ENCODE assay signal across 12 mouse cellular contexts in the genomic region with DNA sequence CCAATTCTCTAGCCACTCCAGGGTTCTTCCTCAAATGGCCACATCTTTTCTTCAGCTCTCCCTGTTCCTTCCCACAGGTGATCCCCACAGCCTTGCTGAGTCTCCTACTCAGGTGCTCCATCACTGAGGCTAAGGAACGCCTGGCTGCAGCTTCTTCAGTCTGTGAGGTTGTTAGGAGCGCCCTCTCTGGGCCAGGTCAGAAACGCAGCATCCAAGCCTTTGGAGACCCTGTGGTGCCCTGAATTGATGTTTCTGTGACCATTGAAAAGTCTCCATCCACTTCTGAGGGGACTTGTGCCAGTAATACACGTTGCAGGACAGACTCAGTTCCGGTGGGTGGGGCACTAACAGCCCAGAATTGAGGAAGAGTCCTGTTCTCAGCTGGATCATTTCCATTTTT. TPM values are rescaled to one million over a fixed set of nuclear protein-coding genes. Genes with fewer than 3 reads are reported as not detected.
A peak's percentile ranks its signal among the peaks of the same experiment; 100 is the strongest.
DNase-seq lines count a peak whose midpoint lies in the region; ATAC-seq and TF ChIP-seq lines count a peak whose summit lies in the region.
"Had no signal": no experiment of that assay in that cellular context is flagged by ENCODE, and none has a peak within 500 bp of the region (broad histone marks: within the 10 kb centered on the region; RNA-seq: fewer than 3 reads in every experiment).

No protein-coding gene starts in this region.

- no peaks in the 10 kb centered on the region for H3K9me3 ChIP-seq in hindbrain, embryonic 10.5 days
- H3K9me3 ChIP-seq in hindbrain, embryonic 14.5 days (ENCODE audit: control insufficient read depth, low read length): no peaks in the 10 kb centered on the region
- no peaks in the 10 kb centered on the region for H3K9me3 ChIP-seq in liver, postnatal 0 days (ENCODE audit: low read length)
- no peaks in the 10 kb centered on the region for H3K9me3 ChIP-seq in neural tube, embryonic 15.5 days (replicated peaks)
- no peaks in the 10 kb centered on the region for H3K9me3 ChIP-seq in forebrain, embryonic 10.5 days
- H3K9me3 ChIP-seq: heart, embryonic 13.5 days had no signal

- no peak for ATAC-seq in hindbrain, embryonic 14.5 days (ENCODE audit: low FRiP score)
- ATAC-seq in liver, postnatal 0 days: no peak
- no peak for ATAC-seq in neural tube, embryonic 15.5 days (ENCODE audit: low FRiP score)
- ATAC-seq in megakaryocyte, adult 5-6 weeks (ENCODE audit: poor library complexity, severe bottlenecking): no peak

- no peak overlapping the region for H3K27ac ChIP-seq in hindbrain, embryonic 10.5 days
- H3K27ac ChIP-seq in hindbrain, embryonic 14.5 days: no peak overlapping the region
- H3K27ac ChIP-seq in liver, postnatal 0 days (ENCODE audit: low read depth): no peak overlapping the region
- H3K27ac ChIP-seq in neural tube, embryonic 15.5 days (replicated peaks): no peak overlapping the region
- no peak overlapping the region for H3K27ac ChIP-seq in forebrain, embryonic 10.5 days
- H3K27ac ChIP-seq: embryonic facial prominence, embryonic 13.5 days; heart, embryonic 13.5 days had no signal

- H3K4me3 ChIP-seq in hindbrain, embryonic 10.5 days: no peak overlapping the region
- no peak overlapping the region for H3K4me3 ChIP-seq in hindbrain, embryonic 14.5 days (replicated peaks; ENCODE audit: low read length)
- no peak overlapping the region for H3K4me3 ChIP-seq in liver, postnatal 0 days (ENCODE audit: low read depth, low read length)
- H3K4me3 ChIP-seq in neural tube, embryonic 15.5 days (replicated peaks): no peak overlapping the region
- H3K4me3 ChIP-seq in forebrain, embryonic 10.5 days: no peak overlapping the region
- H3K4me3 ChIP-seq: embryonic facial prominence, embryonic 13.5 days; heart, embryonic 13.5 days; myocyte had no signal

- H3K9ac ChIP-seq in hindbrain, embryonic 14.5 days: no peak overlapping the region
- H3K9ac ChIP-seq in liver, postnatal 0 days (replicated peaks): no peak overlapping the region
- no peak overlapping the region for H3K9ac ChIP-seq in neural tube, embryonic 15.5 days (replicated peaks)
- H3K9ac ChIP-seq: embryonic facial prominence, embryonic 13.5 days; heart, embryonic 13.5 days had no signal

- no peak overlapping the region for H3K4me2 ChIP-seq in hindbrain, embryonic 14.5 days (replicated peaks)
- H3K4me2 ChIP-seq in liver, postnatal 0 days (ENCODE audit: low read depth, low read length): no peak overlapping the region
- no peak overlapping the region for H3K4me2 ChIP-seq in neural tube, embryonic 15.5 days
- H3K4me2 ChIP-seq: embryonic facial prominence, embryonic 13.5 days; heart, embryonic 13.5 days had no signal

- H3K4me1 ChIP-seq in hindbrain, embryonic 10.5 days (replicated peaks): no peaks in the 10 kb centered on the region
- H3K4me1 ChIP-seq in hindbrain, embryonic 14.5 days (replicated peaks; ENCODE audit: control insufficient read depth, insufficient read depth, low read length): no peaks in the 10 kb centered on the region
- no peaks in the 10 kb centered on the region for H3K4me1 ChIP-seq in liver, postnatal 0 days (ENCODE audit: insufficient read depth)
- H3K4me1 ChIP-seq in neural tube, embryonic 15.5 days: no peaks in the 10 kb centered on the region
- H3K4me1 ChIP-seq in forebrain, embryonic 10.5 days: no peaks in the 10 kb centered on the region
- H3K4me1 ChIP-seq: embryonic facial prominence, embryonic 13.5 days had no signal

- TF ChIP-seq EP300 in liver, postnatal 0 days (IDR thresholded peaks at IDR 0.05; ENCODE audit: low read depth): no peak

- peak; percentile 9 for DNase-seq in hindbrain, embryonic 10.5 days (ENCODE audit: low spot score)
- no peak for DNase-seq in hindbrain, embryonic 14.5 days (ENCODE audit: low spot score)
- DNase-seq in 416B (ENCODE audit: low read depth) (peak; percentile 24), R1 (ENCODE audit: low read depth, low spot score) (peak; percentile 62)
- peak; percentile 20 for DNase-seq in liver, postnatal 0 days
- DNase-seq in forebrain, embryonic 10.5 days (ENCODE audit: extremely low spot score, low spot score): no peak

- WGBS in hindbrain, embryonic 10.5 days: 16% methylated on average over 5 of the region's 5 CpGs
- WGBS in hindbrain, embryonic 14.5 days: 16% methylated on average over 5 of the region's 5 CpGs
- 19% methylated on average over 5 of the region's 5 CpGs for WGBS in liver, postnatal 0 days (ENCODE audit: insufficient replicate concordance)
- 18% methylated on average over 5 of the region's 5 CpGs for WGBS in neural tube, embryonic 15.5 days
- WGBS in forebrain, embryonic 10.5 days: 14% methylated on average over 5 of the region's 5 CpGs

- TF ChIP-seq CTCF in liver, postnatal 0 days (IDR thresholded peaks at IDR 0.05; ENCODE audit: low read depth): peak; percentile 39; the same call in 1 of the 2 replicates

- H3K27me3 ChIP-seq in hindbrain, embryonic 10.5 days (ENCODE audit: insufficient read depth, poor library complexity, severe bottlenecking): no peaks in the 10 kb centered on the region
- no peaks in the 10 kb centered on the region for H3K27me3 ChIP-seq in hindbrain, embryonic 14.5 days (ENCODE audit: control insufficient read depth, insufficient read depth, low read length)
- H3K27me3 ChIP-seq in liver, postnatal 0 days (ENCODE audit: insufficient read depth, low read length): no peaks in the 10 kb centered on the region
- no peaks in the 10 kb centered on the region for H3K27me3 ChIP-seq in neural tube, embryonic 15.5 days (replicated peaks)
- H3K27me3 ChIP-seq in forebrain, embryonic 10.5 days (ENCODE audit: poor library complexity, severe bottlenecking): no peaks in the 10 kb centered on the region
- H3K27me3 ChIP-seq: embryonic facial prominence, embryonic 13.5 days had no signal

- no peaks in the 10 kb centered on the region for H3K36me3 ChIP-seq in hindbrain, embryonic 10.5 days
- H3K36me3 ChIP-seq in hindbrain, embryonic 14.5 days (replicated peaks; ENCODE audit: control insufficient read depth, insufficient read depth): no peaks in the 10 kb centered on the region
- no peaks in the 10 kb centered on the region for H3K36me3 ChIP-seq in liver, postnatal 0 days (replicated peaks; ENCODE audit: insufficient read depth, low read length)
- no peaks in the 10 kb centered on the region for H3K36me3 ChIP-seq in neural tube, embryonic 15.5 days
- no peaks in the 10 kb centered on the region for H3K36me3 ChIP-seq in forebrain, embryonic 10.5 days (replicated peaks)
- H3K36me3 ChIP-seq: embryonic facial prominence, embryonic 13.5 days; heart, embryonic 13.5 days had no signal

RNA-seq across cellular contexts. Expression of gene Gckr, which starts 29.6 kb away (rescaled TPM):
- 0.14 TPM in 1 of 2 replicates, not detected in the other for polyA plus RNA-seq in hindbrain, embryonic 10.5 days (2016; fragmentation: Nextera tagmentation; extraction: Ambion mirVana)
- polyA plus RNA-seq in hindbrain, embryonic 14.5 days (2014; fragmentation: Nextera tagmentation; extraction: Ambion mirVana): 0.29 TPM in 1 of 2 replicates, not detected in the other
- polyA plus RNA-seq in liver, postnatal 0 days (2015; fragmentation: Nextera tagmentation; extraction: Ambion mirVana): 53.7 and 63.1 TPM in 2 replicates
- 0.10 and 0.24 TPM in 2 replicates for polyA plus RNA-seq in neural tube, embryonic 15.5 days (2015; fragmentation: Nextera tagmentation; extraction: Ambion mirVana)
- polyA plus RNA-seq in forebrain, embryonic 10.5 days (2016; fragmentation: Nextera tagmentation; extraction: Ambion mirVana): 0.30 and 0.37 TPM in 2 replicates
- total RNA-seq in megakaryocyte, adult 5-6 weeks (2015): not detected in 2 replicates
- total RNA-seq in megakaryocyte, adult 5-6 weeks (2017): not detected in 2 replicates
- total RNA-seq: left cerebral cortex, postnatal 25 days had no signal

RNA-seq across cellular contexts. Expression of gene Fndc4, which starts 31.0 kb away (rescaled TPM):
- 47.3 and 55.6 TPM in 2 replicates for polyA plus RNA-seq in hindbrain, embryonic 10.5 days (2016; fragmentation: Nextera tagmentation; extraction: Ambion mirVana)
- polyA plus RNA-seq in hindbrain, embryonic 14.5 days (2014; fragmentation: Nextera tagmentation; extraction: Ambion mirVana): 98.1 and 115 TPM in 2 replicates
- polyA plus RNA-seq in liver, postnatal 0 days (2015; fragmentation: Nextera tagmentation; extraction: Ambion mirVana): 4.4 and 5.4 TPM in 2 replicates
- 102 and 129 TPM in 2 replicates for polyA plus RNA-seq in neural tube, embryonic 15.5 days (2015; fragmentation: Nextera tagmentation; extraction: Ambion mirVana)
- polyA plus RNA-seq in forebrain, embryonic 10.5 days (2016; fragmentation: Nextera tagmentation; extraction: Ambion mirVana): 46.6 and 48.7 TPM in 2 replicates
- not detected in 2 replicates for total RNA-seq in megakaryocyte, adult 5-6 weeks (2015)
- not detected in 2 replicates for total RNA-seq in megakaryocyte, adult 5-6 weeks (2017)

RNA-seq across cellular contexts. Expression of gene Ift172, which starts 35.9 kb away (rescaled TPM):
- 35.2 and 39.7 TPM in 2 replicates for polyA plus RNA-seq in hindbrain, embryonic 10.5 days (2016; fragmentation: Nextera tagmentation; extraction: Ambion mirVana)
- 34.5 and 37.2 TPM in 2 replicates for polyA plus RNA-seq in hindbrain, embryonic 14.5 days (2014; fragmentation: Nextera tagmentation; extraction: Ambion mirVana)
- 2.3 and 2.7 TPM in 2 replicates for polyA plus RNA-seq in liver, postnatal 0 days (2015; fragmentation: Nextera tagmentation; extraction: Ambion mirVana)
- 28.9 and 30.4 TPM in 2 replicates for polyA plus RNA-seq in neural tube, embryonic 15.5 days (2015; fragmentation: Nextera tagmentation; extraction: Ambion mirVana)
- polyA plus RNA-seq in forebrain, embryonic 10.5 days (2016; fragmentation: Nextera tagmentation; extraction: Ambion mirVana): 37.1 and 37.2 TPM in 2 replicates
- total RNA-seq in megakaryocyte, adult 5-6 weeks (2015): 9.6 and 13.6 TPM in 2 replicates
- total RNA-seq in megakaryocyte, adult 5-6 weeks (2017): 14.2 and 25.0 TPM in 2 replicates

Comparison
In these comparisons a context has a peak if more than half of its experiments do, and no peak if none do; other contexts are left out.
1. DNase-seq: peak in hindbrain, embryonic 10.5 days (single experiment), 416B (single experiment), R1 (single experiment) and liver, postnatal 0 days (single experiment); none in hindbrain, embryonic 14.5 days (single experiment) and forebrain, embryonic 10.5 days (single experiment).
2. RNA of gene Gckr, which starts 29.6 kb away (polyA plus RNA-seq): 53.7 to 63.1 TPM in liver, postnatal 0 days; 0.30 to 0.37 TPM in forebrain, embryonic 10.5 days, 0.29 TPM in hindbrain, embryonic 14.5 days, 0.10 to 0.24 TPM in neural tube, embryonic 15.5 days and 0.14 TPM in hindbrain, embryonic 10.5 days; every median in the first group is over 10 times any median in the second.